Comparison of ENCODE assay signal across 10 mouse cellular contexts in genomic region chr2:78931358-78931757, GRCm38 (mm10).
A peak's percentile ranks its signal among the peaks of the same experiment; 100 is the strongest.
DNase-seq lines count a peak whose midpoint lies in the region; ATAC-seq lines count a peak whose summit lies in the region.
"Had no signal": no experiment of that assay in that cellular context is flagged by ENCODE, and none has a peak within 500 bp of the region (broad histone marks: within the 10 kb centered on the region; RNA-seq: fewer than 3 reads in every experiment).

No protein-coding gene starts in this region.

- no peaks in the 10 kb centered on the region for H3K27me3 ChIP-seq in forebrain, embryonic 11.5 days (ENCODE audit: control insufficient read depth, insufficient read depth, low read length)
- no peaks in the 10 kb centered on the region for H3K27me3 ChIP-seq in forebrain, embryonic 15.5 days
- H3K27me3 ChIP-seq: embryonic facial prominence, embryonic 13.5 days; liver, embryonic 13.5 days had no signal

- no peak overlapping the region for H3K9ac ChIP-seq in forebrain, embryonic 11.5 days (ENCODE audit: low read length)
- H3K9ac ChIP-seq in forebrain, embryonic 15.5 days (replicated peaks): no peak overlapping the region
- H3K9ac ChIP-seq: embryonic facial prominence, embryonic 13.5 days; liver, embryonic 13.5 days had no signal

- no peak for DNase-seq in forebrain, embryonic 11.5 days (ENCODE audit: low spot score)
- DNase-seq in lung, postnatal 36 days: peak; percentile 20
- no peak for DNase-seq in lung, postnatal 4 days
- peak; percentile 53 for DNase-seq in retina, embryonic 14.5 days (ENCODE audit: low spot score)
- DNase-seq in cerebellum, postnatal 14 days: no peak
- no peak for DNase-seq in spleen, postnatal 4 days (ENCODE audit: low spot score in 2 of 2)
- DNase-seq: liver, embryonic 13.5 days had no signal

- H3K4me2 ChIP-seq in forebrain, embryonic 11.5 days (ENCODE audit: low read depth, low read length, severe bottlenecking): no peak overlapping the region
- H3K4me2 ChIP-seq in forebrain, embryonic 15.5 days (replicated peaks): no peak overlapping the region
- H3K4me2 ChIP-seq: embryonic facial prominence, embryonic 13.5 days; liver, embryonic 13.5 days had no signal

- no peak overlapping the region for H3K27ac ChIP-seq in forebrain, embryonic 11.5 days (ENCODE audit: low read depth, low read length)
- H3K27ac ChIP-seq in forebrain, embryonic 15.5 days (replicated peaks): no peak overlapping the region
- H3K27ac ChIP-seq: embryonic facial prominence, embryonic 13.5 days; liver, embryonic 13.5 days had no signal

- H3K4me1 ChIP-seq in forebrain, embryonic 11.5 days (replicated peaks; ENCODE audit: control insufficient read depth, insufficient read depth, low read length): no peaks in the 10 kb centered on the region
- H3K4me1 ChIP-seq in forebrain, embryonic 15.5 days: peaks cover 8% of the 10 kb centered on the region

- no peaks in the 10 kb centered on the region for H3K9me3 ChIP-seq in forebrain, embryonic 11.5 days (ENCODE audit: control insufficient read depth, low read length)
- no peaks in the 10 kb centered on the region for H3K9me3 ChIP-seq in forebrain, embryonic 15.5 days
- H3K9me3 ChIP-seq: embryonic facial prominence, embryonic 13.5 days; liver, embryonic 13.5 days had no signal

- WGBS in forebrain, embryonic 11.5 days: 42% methylated on average over 2 of the region's 2 CpGs
- 47% methylated on average over 2 of the region's 2 CpGs for WGBS in forebrain, embryonic 15.5 days

- ATAC-seq in forebrain, embryonic 11.5 days (replicated peaks; ENCODE audit: low FRiP score): 0 out of 2 replicates have a peak, but pooled peaks have one; percentile 12
- ATAC-seq in forebrain, embryonic 15.5 days (replicated peaks): no peak
- ATAC-seq in common myeloid progenitor, adult 5-6 weeks (replicated peaks; ENCODE audit: low read depth, poor library complexity, severe bottlenecking): peak; percentile 85

- no peak overlapping the region for H3K4me3 ChIP-seq in forebrain, embryonic 11.5 days (ENCODE audit: low read depth, low read length)
- H3K4me3 ChIP-seq in forebrain, embryonic 15.5 days: no peak overlapping the region
- H3K4me3 ChIP-seq: embryonic facial prominence, embryonic 13.5 days; liver, embryonic 13.5 days had no signal

- no peaks in the 10 kb centered on the region for H3K36me3 ChIP-seq in forebrain, embryonic 11.5 days (ENCODE audit: control insufficient read depth, insufficient read depth, low read length)
- no peaks in the 10 kb centered on the region for H3K36me3 ChIP-seq in forebrain, embryonic 15.5 days
- H3K36me3 ChIP-seq: embryonic facial prominence, embryonic 13.5 days had no signal

Comparison
In these comparisons a context has a peak if more than half of its experiments do, and no peak if none do; other contexts are left out.
1. DNase-seq: peak in lung, postnatal 36 days (single experiment) and retina, embryonic 14.5 days (single experiment); none in forebrain, embryonic 11.5 days (single experiment), lung, postnatal 4 days (0 of 2), cerebellum, postnatal 14 days (0 of 2) and spleen, postnatal 4 days (0 of 2).